Mouse (Mus musculus) mammary gland, adult 2 months (tissue): ENCODE data around the gene Atf4. TPM values are rescaled to one million over a fixed set of nuclear protein-coding genes. Genes with fewer than 3 reads are reported as not detected.

ENCODE experiments used
- polyA plus RNA-seq: library from polyadenylated mRNA; depleted of rRNA; stranded (reverse); fragments of >200 nt; gene quantifications from 2 replicates; pipeline ENCODE4 v1.2.3, GENCODE M21; 2012; ENCODE audit warnings: low replicate concordance; rRNA removed

Atf4 gene
- polyA plus RNA-seq = 158 and 174 TPM in 2 replicates

GRCm38 (mm10) chr15:80254847-80255645 is at the start of gene Atf4:
Atf4 (plus strand) TSS chr15:80255184.

GRCm38 (mm10) chr15:80233733-80234509 is 21.1 kb upstream of the Atf4 start, which contains the start of gene Mief1:
Mief1 (plus strand) TSS chr15:80234018.

GRCm38 (mm10) chr15:80235535-80235934 is 19.4 kb upstream of the Atf4 start, which contains the start of gene AC140267.1:
AC140267.1 (plus strand) TSS chr15:80235835.

GRCm38 (mm10) chr15:80263610-80264575 is 8.9 kb downstream of the Atf4 start, which contains the start of gene Rps19bp1:
Rps19bp1 (minus strand) TSS chr15:80264315.

GRCm38 (mm10) chr15:80286851-80287415 is 31.9 kb downstream of the Atf4 start, which contains the start of gene Cacna1i:
Cacna1i (plus strand) TSS chr15:80287238.

Other genes starting within 250 kb of the Atf4 start
- gene Pdgfb, start 240.2 kb upstream of the Atf4 start, polyA plus RNA-seq = 40.3 and 42.8 TPM in 2 replicates
- 53.8 and 69.3 TPM in 2 replicates for gene Syngr1, start 163.8 kb upstream of the Atf4 start, polyA plus RNA-seq
- 443 and 476 TPM in 2 replicates for gene Rpl3, start 163.3 kb upstream of the Atf4 start, polyA plus RNA-seq
- gene Tab1, start 122.1 kb upstream of the Atf4 start, polyA plus RNA-seq = 22.7 and 23.2 TPM in 2 replicates
- 4.7 and 5.7 TPM in 2 replicates for gene Mgat3, start 81.5 kb upstream of the Atf4 start, polyA plus RNA-seq
- 18.5 and 20.0 TPM in 2 replicates for gene Mief1, start 21.2 kb upstream of the Atf4 start, polyA plus RNA-seq
- gene AC140267.1, start 19.3 kb upstream of the Atf4 start, polyA plus RNA-seq = not detected in 2 replicates
- gene Rps19bp1, start 9.1 kb downstream of the Atf4 start, polyA plus RNA-seq = 18.6 and 28.4 TPM in 2 replicates
- 2.7 and 9.1 TPM in 2 replicates for gene Cacna1i, start 32.1 kb downstream of the Atf4 start, polyA plus RNA-seq